36 mouse cellular contexts compared by ENCODE assay signal in the genomic region with DNA sequence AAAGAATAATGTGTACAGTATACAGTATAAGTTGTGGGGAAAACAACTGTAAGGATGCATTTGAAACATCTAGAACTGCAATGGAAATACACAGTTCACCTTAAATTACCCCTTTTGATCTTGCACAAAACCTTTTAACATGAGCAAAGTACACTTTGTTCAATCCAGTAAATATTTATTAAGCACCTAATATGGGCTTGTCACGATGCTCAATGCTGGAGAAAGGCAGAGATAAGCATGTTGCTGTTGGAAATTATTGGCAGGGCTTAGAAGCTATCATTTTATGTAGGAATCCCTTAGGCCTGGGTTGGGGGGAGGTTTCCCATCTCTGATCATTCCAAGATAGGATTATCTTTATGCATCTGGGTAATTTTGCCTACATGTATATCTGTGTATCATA. TPM values are rescaled to one million over a fixed set of nuclear protein-coding genes. Genes with fewer than 3 reads are reported as not detected.
"Had no signal": no experiment of that assay in that cellular context is flagged by ENCODE, and none has a peak within 500 bp of the region (broad histone marks: within the 10 kb centered on the region; RNA-seq: fewer than 3 reads in every experiment).

No protein-coding gene starts in this region.

- H3K36me3 ChIP-seq: heart, embryonic 10.5 days; heart, embryonic 12.5 days; heart, embryonic 13.5 days; heart, embryonic 15.5 days; hindbrain, embryonic 10.5 days; hindbrain, embryonic 12.5 days; hindbrain, embryonic 13.5 days; hindbrain, embryonic 15.5 days; intestine, embryonic 15.5 days; kidney, embryonic 15.5 days had no signal

- H3K27ac ChIP-seq: heart, embryonic 10.5 days; heart, embryonic 13.5 days; heart, embryonic 15.5 days; hindbrain, embryonic 10.5 days; hindbrain, embryonic 12.5 days; hindbrain, embryonic 13.5 days; hindbrain, embryonic 14.5 days; hindbrain, embryonic 15.5 days; hindbrain, postnatal 0 days; intestine, embryonic 15.5 days; kidney, embryonic 15.5 days; kidney, postnatal 0 days; layer of hippocampus, adult 2 months had no signal

- H3K4me1 ChIP-seq: heart, embryonic 10.5 days; hindbrain, embryonic 10.5 days; hindbrain, embryonic 12.5 days; hindbrain, embryonic 13.5 days; hindbrain, embryonic 15.5 days; intestine, embryonic 15.5 days; kidney, embryonic 15.5 days had no signal

- H3K9ac ChIP-seq: heart, embryonic 12.5 days; heart, embryonic 13.5 days; heart, embryonic 15.5 days; hindbrain, embryonic 12.5 days; hindbrain, embryonic 13.5 days; hindbrain, embryonic 14.5 days; hindbrain, embryonic 15.5 days; intestine, embryonic 15.5 days; kidney, embryonic 15.5 days had no signal

- H3K4me3 ChIP-seq: heart, embryonic 10.5 days; heart, embryonic 12.5 days; heart, embryonic 13.5 days; heart, embryonic 15.5 days; hindbrain, embryonic 10.5 days; hindbrain, embryonic 12.5 days; hindbrain, embryonic 13.5 days; hindbrain, embryonic 15.5 days; intestine, embryonic 15.5 days; kidney, embryonic 15.5 days; layer of hippocampus, adult 2 months had no signal

- H3K9me3 ChIP-seq: heart, embryonic 10.5 days; heart, embryonic 12.5 days; heart, embryonic 13.5 days; heart, embryonic 15.5 days; hindbrain, embryonic 10.5 days; hindbrain, embryonic 12.5 days; hindbrain, embryonic 13.5 days; hindbrain, embryonic 15.5 days; intestine, embryonic 15.5 days; kidney, embryonic 15.5 days had no signal

- ATAC-seq: hindbrain, embryonic 16.5 days; hindbrain, postnatal 0 days; inflammation-experienced regulatory T-cells, adult 6 months; intestine, embryonic 15.5 days; intestine, embryonic 16.5 days; intestine, postnatal 0 days had no signal

- DNase-seq: heart, postnatal 10 days; heart, postnatal 14 days; heart, postnatal 36 days; heart, postnatal 4 days; kidney, adult 11 months; kidney, adult 18-20 months; kidney, adult 2 months; kidney, adult 8-10 months; kidney, adult 9 months; kidney, postnatal 10 days; kidney, postnatal 14 days; kidney, postnatal 25 days; kidney, postnatal 36 days; kidney, postnatal 4 days; layer of hippocampus, adult 9-11 months; layer of hippocampus, postnatal 36 days had no signal

- H3K4me2 ChIP-seq: heart, embryonic 11.5 days; heart, embryonic 12.5 days; heart, embryonic 13.5 days; heart, embryonic 15.5 days; hindbrain, embryonic 12.5 days; hindbrain, embryonic 13.5 days; hindbrain, embryonic 14.5 days; hindbrain, embryonic 15.5 days; intestine, embryonic 15.5 days; kidney, embryonic 15.5 days had no signal

- H3K27me3 ChIP-seq: heart, embryonic 12.5 days; heart, embryonic 13.5 days; heart, embryonic 15.5 days; hindbrain, embryonic 12.5 days; hindbrain, embryonic 13.5 days; hindbrain, embryonic 15.5 days; intestine, embryonic 15.5 days; kidney, embryonic 15.5 days had no signal

RNA-seq across cellular contexts. Expression of gene Prss35, which starts 36.0 kb away (rescaled TPM):
- total RNA-seq: hematopoietic stem cell, adult 5-6 weeks had no signal
- polyA plus RNA-seq: inflammation-experienced regulatory T-cells, adult 6 months had no signal
